8 mouse cellular contexts compared by ENCODE assay signal in genomic region chr4:128806827-128807179, GRCm38 (mm10). TPM values are rescaled to one million over a fixed set of nuclear protein-coding genes. Genes with fewer than 3 reads are reported as not detected.
A peak's percentile ranks its signal among the peaks of the same experiment; 100 is the strongest.
DNase-seq lines count a peak whose midpoint lies in the region; ATAC-seq lines count a peak whose summit lies in the region.

No protein-coding gene starts in this region.

- H3K4me2 ChIP-seq in hindbrain, embryonic 16.5 days (ENCODE audit: low read length), result peak overlapping the region; percentile 97
- H3K4me2 ChIP-seq in liver, embryonic 13.5 days, result peak overlapping the region; percentile 99

- peak overlapping the region; percentile 95 for H3K9ac ChIP-seq in hindbrain, embryonic 16.5 days (ENCODE audit: low read depth, low read length)
- peak overlapping the region; percentile 95 for H3K9ac ChIP-seq in liver, embryonic 13.5 days

- peak; percentile 38 for DNase-seq in right cerebral cortex, postnatal 4 days
- no peak for DNase-seq in right cerebral cortex, postnatal 14 days
- DNase-seq in cerebellum, adult 9-11 months, result peak; percentile 72
- peak; percentile 17 to 42 for DNase-seq in gastrocnemius, adult 8-10 months (ENCODE audit: low spot score in 2 of 2)
- DNase-seq in liver, embryonic 13.5 days, result peak; percentile 77
- peak; percentile 59 for DNase-seq in naive thymus-derived CD4-positive, alpha-beta T cell, adult 2 months (ENCODE audit: low read depth)
- peak; percentile 58 for DNase-seq in thymus, postnatal 0 days (ENCODE audit: low spot score)

- peak; percentile 46 for ATAC-seq in hindbrain, embryonic 16.5 days
- ATAC-seq in liver, embryonic 13.5 days (ENCODE audit: low read depth), result peak; percentile 84

- H3K27ac ChIP-seq in hindbrain, embryonic 16.5 days (ENCODE audit: low read depth, low read length), result peak overlapping the region; percentile 94
- H3K27ac ChIP-seq in liver, embryonic 13.5 days, result peak overlapping the region; percentile 95

- peak overlapping the region; percentile 87 for H3K4me3 ChIP-seq in hindbrain, embryonic 16.5 days (ENCODE audit: low read length)
- H3K4me3 ChIP-seq in liver, embryonic 13.5 days (replicated peaks), result peak overlapping the region; percentile 88

- H3K36me3 ChIP-seq in hindbrain, embryonic 16.5 days (ENCODE audit: control insufficient read depth, insufficient read depth, low read length), result no peaks in the 10 kb centered on the region
- H3K36me3 ChIP-seq in liver, embryonic 13.5 days, result no peaks in the 10 kb centered on the region

- WGBS in hindbrain, embryonic 16.5 days, result under 1% methylated on average over 15 of the region's 15 CpGs
- WGBS in liver, embryonic 13.5 days (ENCODE audit: insufficient replicate concordance), result under 1% methylated on average over 15 of the region's 15 CpGs

- H3K9me3 ChIP-seq in hindbrain, embryonic 16.5 days (ENCODE audit: control insufficient read depth, low read length), result no peaks in the 10 kb centered on the region
- no peaks in the 10 kb centered on the region for H3K9me3 ChIP-seq in liver, embryonic 13.5 days (replicated peaks)

- peaks cover 29% of the 10 kb centered on the region for H3K4me1 ChIP-seq in hindbrain, embryonic 16.5 days (ENCODE audit: control insufficient read depth, insufficient read depth, low read depth, low read length)
- peaks cover 65% of the 10 kb centered on the region for H3K4me1 ChIP-seq in liver, embryonic 13.5 days (replicated peaks)

- no peaks in the 10 kb centered on the region for H3K27me3 ChIP-seq in hindbrain, embryonic 16.5 days (replicated peaks; ENCODE audit: control insufficient read depth, insufficient read depth, low read length)
- no peaks in the 10 kb centered on the region for H3K27me3 ChIP-seq in liver, embryonic 13.5 days

RNA-seq across cellular contexts. Expression of gene Zfp362, which starts 1.0 kb away (rescaled TPM):
- 1 to 10 TPM; 7.9 to 9.0 (median 8.6) TPM for total RNA-seq in gastrocnemius, adult 8-10 months (2022)
- polyA plus RNA-seq in hindbrain, embryonic 16.5 days (2015; fragmentation: Nextera tagmentation; extraction: Ambion mirVana), result 29.8 and 33.2 TPM in 2 replicates
- polyA plus RNA-seq in liver, embryonic 13.5 days (2015; fragmentation: Nextera tagmentation; extraction: Ambion mirVana), result 7.1 and 7.3 TPM in 2 replicates
- polyA plus RNA-seq in thymus, postnatal 0 days (2015; fragmentation: Nextera tagmentation; extraction: Ambion mirVana), result 23.6 and 25.8 TPM in 2 replicates

RNA-seq across cellular contexts. Expression of gene A3galt2, which starts 51.6 kb away (rescaled TPM):
- not detected for total RNA-seq in gastrocnemius, adult 8-10 months (2022)
- 0.23 and 0.36 TPM in 2 replicates for polyA plus RNA-seq in hindbrain, embryonic 16.5 days (2015; fragmentation: Nextera tagmentation; extraction: Ambion mirVana)
- not detected in 2 replicates for polyA plus RNA-seq in liver, embryonic 13.5 days (2015; fragmentation: Nextera tagmentation; extraction: Ambion mirVana)
- polyA plus RNA-seq in thymus, postnatal 0 days (2015; fragmentation: Nextera tagmentation; extraction: Ambion mirVana), result 0.04 and 0.12 TPM in 2 replicates
